Mouse (Mus musculus) hindbrain, embryonic 11.5 days (tissue): ENCODE measurements at regions not wholly inside any gene's neighbourhood (a gene's known extent, or its start where the extent isn't known, plus 50 kb on each side); places are given as distances from the start of the nearest gene placed in this dataset.

ENCODE experiments used
- ATAC-seq: fragments of 200-750 bp; cut with Nextera tagmentation; 2 replicates; pipeline ENCODE4 v1.8.0; 2017; ENCODE audit warnings: mild to moderate bottlenecking, moderate TSS enrichment, moderate library complexity; ENCODE audit not compliant: low FRiP score
- DNase-seq: peaks from one replicate; pipeline ENCODE4 v3.0.0-alpha.2; 2015; ENCODE audit warnings: low spot score
- H3K27ac ChIP-seq: fragments of 300-500 bp; sonication (generic); 2 replicates; pipeline ENCODE4 v1.5.1; 2014; ENCODE audit warnings: mild to moderate bottlenecking, low read depth, low read length
- H3K27me3 ChIP-seq: fragments of 300-500 bp; sonication (generic); 2 replicates; pipeline ENCODE4 v1.6.1; 2014; ENCODE audit warnings: mild to moderate bottlenecking, low read length, moderate library complexity, mixed read lengths; ENCODE audit not compliant: control insufficient read depth, insufficient read depth
- H3K36me3 ChIP-seq: fragments of 300-500 bp; sonication (generic); 2 replicates; pipeline ENCODE4 v1.6.1; 2014; ENCODE audit warnings: mild to moderate bottlenecking, low read length, moderate library complexity, mixed read lengths; ENCODE audit not compliant: control insufficient read depth, insufficient read depth
- H3K4me1 ChIP-seq: fragments of 300-500 bp; sonication (generic); replicated peaks from 2 replicates; pipeline ENCODE4 v1.6.1; 2014; ENCODE audit warnings: low read length, mixed read lengths; ENCODE audit not compliant: control insufficient read depth, insufficient read depth
- H3K4me2 ChIP-seq: fragments of 300-500 bp; sonication (generic); replicated peaks from 2 replicates; pipeline ENCODE4 v1.6.1; 2014; ENCODE audit warnings: mild to moderate bottlenecking, low read depth, low read length
- H3K4me3 ChIP-seq: fragments of 300-500 bp; sonication (generic); 2 replicates; pipeline ENCODE4 v1.5.1; 2014; ENCODE audit warnings: low read depth, low read length
- H3K9ac ChIP-seq: fragments of 300-500 bp; sonication (generic); 2 replicates; pipeline ENCODE4 v1.6.1; 2014; ENCODE audit warnings: low read depth, low read length
- H3K9me3 ChIP-seq: fragments of 300-500 bp; sonication (generic); 2 replicates; pipeline ENCODE4 v1.6.1; 2016; ENCODE audit warnings: low read length; ENCODE audit not compliant: control insufficient read depth
- WGBS: fragments of 180-500 bp; shearing (Covaris S2); extraction: QIAGEN DNeasy Blood & Tissue Kit; methylation state at CpG from one replicate; pipeline ENCODE4 v1.1.7; 2014; 5-methylcytosine and 5-hydroxymethylcytosine counted together

DNA sequence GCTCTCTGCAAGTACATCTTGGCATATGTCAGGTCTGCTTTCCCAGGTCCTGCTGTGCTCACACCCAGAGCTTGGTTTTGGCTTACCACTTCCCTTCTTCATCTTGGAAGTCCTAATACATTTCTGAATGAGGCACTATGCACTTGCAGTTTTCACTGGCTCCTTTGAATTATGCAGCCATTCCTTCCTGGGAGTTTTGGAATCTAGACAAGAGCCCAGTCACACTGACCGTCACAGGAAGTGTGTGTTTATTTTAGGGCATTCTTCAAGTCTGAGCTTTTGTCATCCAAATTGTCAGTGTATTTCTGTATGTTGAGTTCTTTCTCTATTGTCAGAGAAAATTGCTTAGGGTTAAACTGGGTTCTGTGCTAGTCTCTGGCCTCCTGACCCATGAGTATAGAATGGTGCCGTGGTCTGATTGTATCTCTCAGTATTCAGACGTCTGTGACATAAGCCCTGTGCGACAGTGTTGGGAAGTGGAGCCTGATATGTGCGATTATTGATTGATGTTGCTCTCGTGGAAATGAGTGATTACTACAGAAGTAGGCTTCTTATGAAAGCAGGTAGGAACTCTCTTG, 162.6 kb upstream of the Serpine2 start:
- Histone ChIP-seq H3K9ac (no peak overlapping the region), H3K4me3 (no peak overlapping the region), H3K9me3 (no peaks in the 10 kb centered on the region), H3K4me1 (no peaks in the 10 kb centered on the region), H3K36me3 (no peaks in the 10 kb centered on the region), H3K27ac (no peak overlapping the region), H3K4me2 (no peak overlapping the region), H3K27me3 (no peaks in the 10 kb centered on the region)
- DNase-seq (no peak), ATAC-seq (no peak)
- WGBS: 67% methylated on average over 6 of the region's 6 CpGs

GRCm38 (mm10) chr1:80021866-80022265, 160.9 kb upstream of the Serpine2 start:
- Histone ChIP-seq H3K4me3 (no peak overlapping the region), H3K4me1 (no peaks in the 10 kb centered on the region), H3K4me2 (no peak overlapping the region), H3K9me3 (no peaks in the 10 kb centered on the region), H3K9ac (no peak overlapping the region), H3K27ac (no peak overlapping the region), H3K36me3 (no peaks in the 10 kb centered on the region), H3K27me3 (no peaks in the 10 kb centered on the region)
- DNase-seq (no peak), ATAC-seq (no peak)
- 71% methylated on average over 3 of the region's 3 CpGs for WGBS

- Histone ChIP-seq H3K4me1 (no peaks in the 10 kb centered on the region), H3K27me3 (no peaks in the 10 kb centered on the region), H3K27ac (no peak overlapping the region), H3K9ac (no peak overlapping the region), H3K4me3 (no peak overlapping the region), H3K9me3 (no peaks in the 10 kb centered on the region), H3K36me3 (no peaks in the 10 kb centered on the region), H3K4me2 (no peak overlapping the region)
- ATAC-seq (no peak), DNase-seq (peak; percentile 19)
- WGBS: 64% methylated on average over 11 of the region's 11 CpGs
Observed at GRCm38 (mm10) chr1:80018391-80019065, 157.5 kb upstream of the Serpine2 start.

- WGBS: 86% methylated on average over 5 of the region's 5 CpGs
- Histone ChIP-seq H3K9ac (no peak overlapping the region), H3K27me3 (no peaks in the 10 kb centered on the region), H3K36me3 (no peaks in the 10 kb centered on the region), H3K9me3 (no peaks in the 10 kb centered on the region), H3K27ac (no peak overlapping the region), H3K4me3 (no peak overlapping the region), H3K4me2 (no peak overlapping the region), H3K4me1 (no peaks in the 10 kb centered on the region)
- DNase-seq: no peak
- ATAC-seq: no peak
Observed at GRCm38 (mm10) chr1:80015474-80015873, 154.5 kb upstream of the Serpine2 start.

DNA sequence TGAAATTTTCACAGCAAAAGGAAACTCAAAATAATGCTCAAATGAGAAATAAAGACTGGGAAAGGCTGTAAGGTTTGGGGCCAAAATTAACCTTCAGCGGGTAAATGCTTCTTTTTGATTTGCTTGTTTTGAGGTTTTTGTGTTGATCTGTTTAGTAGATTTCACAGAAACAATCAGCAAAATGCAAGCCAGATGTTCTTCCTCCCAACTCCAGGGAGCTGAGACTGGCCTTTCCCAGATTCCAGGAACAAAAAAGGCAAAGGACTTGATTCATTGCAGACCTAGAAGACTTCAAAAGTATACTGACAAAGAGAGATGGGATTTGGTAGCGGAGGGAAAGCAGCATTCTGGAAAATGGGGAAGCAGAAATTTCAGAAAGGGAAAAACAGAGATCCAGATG, 153.6 kb upstream of the Serpine2 start:
- no peaks in the 10 kb centered on the region for H3K27me3 ChIP-seq
- no peaks in the 10 kb centered on the region for H3K36me3 ChIP-seq
- DNase-seq (no peak), ATAC-seq (no peak)
- H3K27ac ChIP-seq: no peak overlapping the region
- no peak overlapping the region for H3K4me3 ChIP-seq
- H3K9me3 ChIP-seq: no peaks in the 10 kb centered on the region
- no peak overlapping the region for H3K9ac ChIP-seq
- H3K4me1 ChIP-seq: no peaks in the 10 kb centered on the region
- 85% methylated on average over 2 of the region's 2 CpGs for WGBS
- H3K4me2 ChIP-seq: no peak overlapping the region

GRCm38 (mm10) chr1:80010724-80011123, 149.7 kb upstream of the Serpine2 start:
- DNase-seq (no peak), ATAC-seq (no peak)
- Histone ChIP-seq H3K9me3 (no peaks in the 10 kb centered on the region), H3K9ac (no peak overlapping the region), H3K27me3 (no peaks in the 10 kb centered on the region), H3K4me1 (no peaks in the 10 kb centered on the region), H3K27ac (no peak overlapping the region), H3K36me3 (no peaks in the 10 kb centered on the region), H3K4me3 (no peak overlapping the region), H3K4me2 (no peak overlapping the region)
- WGBS: 55% methylated on average over 4 of the region's 4 CpGs

DNA sequence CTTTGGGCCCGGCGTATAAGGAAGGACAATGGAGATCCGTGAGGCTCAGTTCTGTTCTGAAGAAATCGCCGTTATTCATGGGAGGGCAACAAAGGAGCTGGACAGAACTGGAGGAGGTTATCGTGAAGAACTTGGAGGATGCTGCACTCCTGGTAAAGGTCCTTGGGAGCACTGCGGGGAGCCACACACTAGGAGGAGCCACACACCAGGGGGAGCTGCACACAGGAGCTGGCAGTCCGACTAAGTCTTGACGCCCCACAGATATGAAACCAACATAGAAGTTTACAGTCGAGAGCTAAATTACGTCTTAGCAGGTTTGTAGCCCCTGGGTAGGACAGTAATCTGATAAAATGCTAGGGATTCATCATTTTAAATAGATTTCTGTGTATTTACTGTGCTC, 138.1 kb upstream of the Serpine2 start:
- no peak for DNase-seq
- H3K4me2 ChIP-seq: no peak overlapping the region

GRCm38 (mm10) chr1:79997911-79998310, 136.9 kb upstream of the Serpine2 start:
- no peaks in the 10 kb centered on the region for H3K9me3 ChIP-seq
- H3K27me3 ChIP-seq: no peaks in the 10 kb centered on the region
- ATAC-seq (no peak), DNase-seq (no peak)
- no peak overlapping the region for H3K4me2 ChIP-seq
- no peaks in the 10 kb centered on the region for H3K4me1 ChIP-seq
- H3K9ac ChIP-seq: no peak overlapping the region
- no peak overlapping the region for H3K4me3 ChIP-seq
- no peaks in the 10 kb centered on the region for H3K36me3 ChIP-seq
- no peak overlapping the region for H3K27ac ChIP-seq
- WGBS: 90% methylated on average over 10 of the region's 10 CpGs

More for the DNA sequence above, 138.1 kb upstream of the Serpine2 start:
- Histone ChIP-seq H3K36me3 (no peaks in the 10 kb centered on the region), H3K9me3 (no peaks in the 10 kb centered on the region), H3K9ac (no peak overlapping the region), H3K4me3 (no peak overlapping the region), H3K4me1 (no peaks in the 10 kb centered on the region), H3K27ac (no peak overlapping the region), H3K27me3 (no peaks in the 10 kb centered on the region)
- ATAC-seq: no peak
- WGBS: 80% methylated on average over 11 of the region's 11 CpGs

DNA sequence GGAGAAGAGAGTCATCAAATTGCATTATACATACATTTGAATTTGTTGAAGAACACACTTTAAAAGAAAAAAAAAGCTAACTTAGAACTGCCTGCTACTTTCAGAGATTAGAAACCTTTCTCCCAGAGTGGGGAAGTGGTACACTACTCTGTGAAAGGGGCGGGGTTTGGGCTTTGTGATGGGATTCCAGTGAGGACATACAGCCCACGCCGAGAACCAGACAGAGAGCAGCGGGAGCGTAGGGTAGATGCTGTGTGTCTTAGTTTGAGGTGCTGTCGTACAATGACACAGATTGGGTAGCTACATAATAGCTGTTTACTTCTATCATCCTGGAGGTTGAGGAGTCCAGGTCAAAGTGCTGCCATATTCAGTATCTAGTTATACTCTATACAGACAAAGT, 136.5 kb upstream of the Serpine2 start:
- Histone ChIP-seq H3K36me3 (no peaks in the 10 kb centered on the region), H3K9ac (no peak overlapping the region), H3K9me3 (no peaks in the 10 kb centered on the region), H3K4me1 (no peaks in the 10 kb centered on the region), H3K4me3 (no peak overlapping the region), H3K27me3 (no peaks in the 10 kb centered on the region), H3K4me2 (no peak overlapping the region), H3K27ac (no peak overlapping the region)
- DNase-seq (no peak), ATAC-seq (no peak)
- 94% methylated on average over 6 of the region's 6 CpGs for WGBS
